Mouse (Mus musculus) bone marrow macrophage, adult 2 months (primary cell): ENCODE results near the gene Slx4ip.

Source experiments
- CTCF ChIP-seq: IDR thresholded peaks from 2 replicates; pipeline ENCODE4 v1.5.1; 2012; ENCODE audit warnings: low read depth, mild to moderate bottlenecking, low read length, moderate library complexity
- POLR2A ChIP-seq: IDR thresholded peaks from 2 replicates; pipeline ENCODE4 v1.6.1; 2012; ENCODE audit warnings: mild to moderate bottlenecking, low read depth, low read length, borderline replicate concordance

DNA sequence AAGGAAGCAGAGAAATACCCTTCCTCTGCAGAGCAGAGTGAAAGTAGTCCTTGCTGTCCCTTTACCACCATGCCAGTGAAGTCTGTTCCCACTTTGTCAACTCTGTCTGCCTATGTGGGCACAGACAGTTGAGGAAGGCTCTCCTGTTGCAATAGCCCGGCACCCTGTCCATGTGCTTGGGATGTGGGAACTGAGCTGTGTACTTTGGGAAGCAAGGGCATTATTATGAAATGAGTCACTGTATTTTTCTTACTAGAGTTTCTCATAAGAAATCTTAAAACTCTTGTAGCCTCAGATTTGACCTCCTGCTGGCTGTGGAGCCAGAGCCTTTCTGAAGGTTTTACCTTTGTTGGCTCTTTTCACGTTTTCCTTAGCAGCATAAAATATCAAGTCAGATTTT is 158.3 kb downstream of the Slx4ip start:
- TF ChIP-seq CTCF (no peak), POLR2A (no peak)
